In the genomic region with DNA sequence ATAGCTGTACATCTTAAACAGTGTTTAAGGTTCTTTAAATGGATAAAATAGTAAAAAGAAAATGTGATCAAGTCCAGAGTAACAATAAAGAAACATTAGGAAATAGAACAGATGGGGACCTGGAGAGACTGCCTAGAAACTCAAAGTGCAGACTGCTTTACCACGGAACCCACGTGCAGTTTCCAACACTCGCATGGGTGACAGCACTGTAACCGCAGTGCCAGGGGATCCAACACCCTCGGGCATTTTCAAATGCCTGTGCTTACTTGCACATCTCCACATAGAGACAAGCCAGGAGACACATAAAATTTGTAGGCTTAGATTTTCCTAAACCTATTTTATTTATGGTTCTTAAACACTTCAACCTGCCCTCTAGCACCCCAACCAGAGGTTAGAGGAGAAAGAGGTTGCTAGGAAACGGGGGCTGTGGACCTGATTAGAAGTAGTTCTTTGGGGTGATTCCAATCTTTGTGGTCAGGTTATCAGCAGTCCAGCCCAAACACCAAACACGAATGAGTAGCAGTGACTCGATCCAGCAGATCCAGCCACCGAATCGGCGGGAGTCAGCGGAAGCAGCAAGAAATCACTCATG, we compare ENCODE assay signal across 8 mouse cellular contexts. TPM values are rescaled to one million over a fixed set of nuclear protein-coding genes. Genes with fewer than 3 reads are reported as not detected.
DNase-seq lines count a peak whose midpoint lies in the region; ATAC-seq and TF ChIP-seq lines count a peak whose summit lies in the region.

No protein-coding gene starts in this region.

- H3K9ac ChIP-seq in kidney, embryonic 14.5 days (ENCODE audit: low read depth, low read length): peak overlapping the region; percentile 54; the same call in 1 of the 2 replicates
- H3K9ac ChIP-seq in hindbrain, embryonic 16.5 days (ENCODE audit: low read depth, low read length): peak overlapping the region; percentile 41; the same call in 1 of the 2 replicates
- peak overlapping the region; percentile 29; the same call in 1 of the 2 replicates for H3K9ac ChIP-seq in midbrain, postnatal 0 days (replicated peaks; ENCODE audit: low read length, poor library complexity, severe bottlenecking)

- peak overlapping the region; percentile 40 for H3K4me2 ChIP-seq in kidney, embryonic 14.5 days (replicated peaks; ENCODE audit: low read depth, low read length)
- peak overlapping the region; percentile 56 for H3K4me2 ChIP-seq in hindbrain, embryonic 16.5 days (ENCODE audit: low read length)
- peak overlapping the region; percentile 43 for H3K4me2 ChIP-seq in midbrain, postnatal 0 days (ENCODE audit: low read depth, low read length, poor library complexity, severe bottlenecking)

- DNase-seq in kidney, adult 8-10 months: no peak
- DNase-seq in midbrain, postnatal 0 days (ENCODE audit: low spot score): no peak
- DNase-seq in cerebellum, adult 9-11 months: no peak
- DNase-seq in spleen, postnatal 10 days (ENCODE audit: low spot score in 2 of 2): no peak
- no peak for DNase-seq in embryo, embryonic 9.5 days (ENCODE audit: extremely low spot score)

- no peaks in the 10 kb centered on the region for H3K4me1 ChIP-seq in kidney, embryonic 14.5 days (ENCODE audit: control insufficient read depth, insufficient read depth, low read length)
- H3K4me1 ChIP-seq in bone marrow macrophage, adult 2 months (ENCODE audit: control insufficient read depth, insufficient read depth, low read length): no peaks in the 10 kb centered on the region; the same call in 1 of the 2 replicates
- no peaks in the 10 kb centered on the region for H3K4me1 ChIP-seq in hindbrain, embryonic 16.5 days (ENCODE audit: control insufficient read depth, insufficient read depth, low read depth, low read length)
- no peaks in the 10 kb centered on the region for H3K4me1 ChIP-seq in midbrain, postnatal 0 days (ENCODE audit: insufficient read depth, low read length)

- H3K4me3 ChIP-seq in kidney, embryonic 14.5 days (ENCODE audit: low read length): peak overlapping the region; percentile 25
- H3K4me3 ChIP-seq in bone marrow macrophage, adult 2 months (ENCODE audit: insufficient read depth, low read length): peak overlapping the region; percentile 60
- H3K4me3 ChIP-seq in hindbrain, embryonic 16.5 days (ENCODE audit: low read length): peak overlapping the region; percentile 36
- peak overlapping the region; percentile 24 for H3K4me3 ChIP-seq in midbrain, postnatal 0 days (ENCODE audit: low read depth, low read length)

- H3K36me3 ChIP-seq in kidney, embryonic 14.5 days (ENCODE audit: control insufficient read depth, insufficient read depth, low read length): no peaks in the 10 kb centered on the region
- H3K36me3 ChIP-seq in hindbrain, embryonic 16.5 days (ENCODE audit: control insufficient read depth, insufficient read depth, low read length): no peaks in the 10 kb centered on the region
- H3K36me3 ChIP-seq in midbrain, postnatal 0 days (ENCODE audit: insufficient read depth, low read length): no peaks in the 10 kb centered on the region

- no peak for TF ChIP-seq CTCF in bone marrow macrophage, adult 2 months (IDR thresholded peaks at IDR 0.05; ENCODE audit: low read depth, low read length)
- TF ChIP-seq CTCF in midbrain, postnatal 0 days (IDR thresholded peaks at IDR 0.05): no peak

- H3K27ac ChIP-seq in kidney, embryonic 14.5 days (ENCODE audit: low read depth, low read length): no peak overlapping the region
- H3K27ac ChIP-seq in bone marrow macrophage, adult 2 months (ENCODE audit: insufficient read depth, low read depth, low read length): peak overlapping the region; percentile 47
- H3K27ac ChIP-seq in hindbrain, embryonic 16.5 days (ENCODE audit: low read depth, low read length): no peak overlapping the region
- no peak overlapping the region for H3K27ac ChIP-seq in midbrain, postnatal 0 days (ENCODE audit: low read depth, low read length)

- no peak for TF ChIP-seq POLR2A in bone marrow macrophage, adult 2 months (IDR thresholded peaks at IDR 0.05; ENCODE audit: borderline replicate concordance, low read depth, low read length)

- 45% methylated on average over 12 of the region's 12 CpGs for WGBS in kidney, embryonic 14.5 days
- 44% methylated on average over 12 of the region's 12 CpGs for WGBS in hindbrain, embryonic 16.5 days
- 54% methylated on average over 12 of the region's 12 CpGs for WGBS in midbrain, postnatal 0 days

- no peak for ATAC-seq in kidney, embryonic 14.5 days (ENCODE audit: low FRiP score, low TSS enrichment)
- peak; percentile 40; the same call in 1 of the 2 replicates for ATAC-seq in hindbrain, embryonic 16.5 days
- no peak for ATAC-seq in midbrain, postnatal 0 days (ENCODE audit: low FRiP score)

- no peaks in the 10 kb centered on the region for H3K27me3 ChIP-seq in kidney, embryonic 14.5 days (ENCODE audit: control insufficient read depth, insufficient read depth, low read length)
- no peaks in the 10 kb centered on the region for H3K27me3 ChIP-seq in hindbrain, embryonic 16.5 days (replicated peaks; ENCODE audit: control insufficient read depth, insufficient read depth, low read length)
- H3K27me3 ChIP-seq in midbrain, postnatal 0 days (ENCODE audit: insufficient read depth, low read length): no peaks in the 10 kb centered on the region

- H3K9me3 ChIP-seq in kidney, embryonic 14.5 days (ENCODE audit: control insufficient read depth, low read length): no peaks in the 10 kb centered on the region
- no peaks in the 10 kb centered on the region for H3K9me3 ChIP-seq in hindbrain, embryonic 16.5 days (ENCODE audit: control insufficient read depth, low read length)
- no peaks in the 10 kb centered on the region for H3K9me3 ChIP-seq in midbrain, postnatal 0 days (ENCODE audit: low read length)

RNA-seq across cellular contexts. Expression of a gene that starts 29.2 kb away (rescaled TPM):
- 19.4 and 19.8 TPM in 2 replicates for polyA plus RNA-seq in kidney, embryonic 14.5 days (2014; fragmentation: Nextera tagmentation; extraction: Ambion mirVana)
- polyA plus RNA-seq in bone marrow macrophage, adult 2 months (2012; ENCODE audit: insufficient read depth, insufficient read length, missing spikeins): 18.7 and 20.7 TPM in 2 replicates
- 8.1 and 9.9 TPM in 2 replicates for polyA plus RNA-seq in hindbrain, embryonic 16.5 days (2015; fragmentation: Nextera tagmentation; extraction: Ambion mirVana)
- 28.8 and 33.3 TPM in 2 replicates for total RNA-seq in midbrain, postnatal 0 days (2014; rRNA removed)
- polyA plus RNA-seq in midbrain, postnatal 0 days (2015; fragmentation: Nextera tagmentation; extraction: Ambion mirVana): 8.0 TPM in 2 replicates

RNA-seq across cellular contexts. Expression of a gene that starts 39.0 kb away (rescaled TPM):
- polyA plus RNA-seq in kidney, embryonic 14.5 days (2014; fragmentation: Nextera tagmentation; extraction: Ambion mirVana): 57.0 and 85.8 TPM in 2 replicates
- polyA plus RNA-seq in bone marrow macrophage, adult 2 months (2012; ENCODE audit: insufficient read depth, insufficient read length, missing spikeins): 49.4 and 60.6 TPM in 2 replicates
- 57.1 and 66.1 TPM in 2 replicates for polyA plus RNA-seq in hindbrain, embryonic 16.5 days (2015; fragmentation: Nextera tagmentation; extraction: Ambion mirVana)
- 31.9 and 34.4 TPM in 2 replicates for total RNA-seq in midbrain, postnatal 0 days (2014; rRNA removed)
- 51.9 and 60.9 TPM in 2 replicates for polyA plus RNA-seq in midbrain, postnatal 0 days (2015; fragmentation: Nextera tagmentation; extraction: Ambion mirVana)

RNA-seq across cellular contexts. Expression of a gene that starts 59.2 kb away (rescaled TPM):
- 2.4 and 7.4 TPM in 2 replicates for polyA plus RNA-seq in kidney, embryonic 14.5 days (2014; fragmentation: Nextera tagmentation; extraction: Ambion mirVana)
- 1.6 and 2.5 TPM in 2 replicates for polyA plus RNA-seq in bone marrow macrophage, adult 2 months (2012; ENCODE audit: insufficient read depth, insufficient read length, missing spikeins)
- polyA plus RNA-seq in hindbrain, embryonic 16.5 days (2015; fragmentation: Nextera tagmentation; extraction: Ambion mirVana): 2.9 and 3.7 TPM in 2 replicates
- total RNA-seq in midbrain, postnatal 0 days (2014; rRNA removed): 78.8 and 81.3 TPM in 2 replicates
- polyA plus RNA-seq in midbrain, postnatal 0 days (2015; fragmentation: Nextera tagmentation; extraction: Ambion mirVana): 21.2 and 29.0 TPM in 2 replicates
